Mouse (Mus musculus): ENCODE measurements at regions not wholly inside any gene's neighbourhood (a gene's known extent, or its start where the extent isn't known, plus 50 kb on each side); places are given as distances from the start of the nearest gene placed in this dataset.
A peak's percentile ranks its signal among the peaks of the same experiment; 100 is the strongest.

DNA sequence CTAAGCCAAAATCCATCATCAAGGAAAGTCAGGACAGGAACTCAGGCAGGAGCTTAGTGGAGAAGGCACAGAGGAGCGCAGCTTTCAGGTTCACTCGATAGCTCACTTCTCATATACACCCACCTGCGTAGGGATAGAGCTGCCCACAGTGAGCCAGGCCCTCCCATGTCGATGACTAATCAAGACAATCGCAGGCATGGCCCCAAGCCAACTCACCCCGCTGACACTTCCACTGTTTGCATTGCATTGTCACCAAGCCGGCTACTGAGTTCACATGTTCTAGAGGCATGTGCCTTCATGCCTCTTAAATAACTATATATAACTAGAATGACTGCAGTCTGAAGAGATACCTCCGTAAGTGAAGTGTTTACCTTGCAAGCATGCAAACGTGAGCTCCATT is 219.8 kb upstream of the Ppp2r2d start:
- no peak for DNase-seq

DNA sequence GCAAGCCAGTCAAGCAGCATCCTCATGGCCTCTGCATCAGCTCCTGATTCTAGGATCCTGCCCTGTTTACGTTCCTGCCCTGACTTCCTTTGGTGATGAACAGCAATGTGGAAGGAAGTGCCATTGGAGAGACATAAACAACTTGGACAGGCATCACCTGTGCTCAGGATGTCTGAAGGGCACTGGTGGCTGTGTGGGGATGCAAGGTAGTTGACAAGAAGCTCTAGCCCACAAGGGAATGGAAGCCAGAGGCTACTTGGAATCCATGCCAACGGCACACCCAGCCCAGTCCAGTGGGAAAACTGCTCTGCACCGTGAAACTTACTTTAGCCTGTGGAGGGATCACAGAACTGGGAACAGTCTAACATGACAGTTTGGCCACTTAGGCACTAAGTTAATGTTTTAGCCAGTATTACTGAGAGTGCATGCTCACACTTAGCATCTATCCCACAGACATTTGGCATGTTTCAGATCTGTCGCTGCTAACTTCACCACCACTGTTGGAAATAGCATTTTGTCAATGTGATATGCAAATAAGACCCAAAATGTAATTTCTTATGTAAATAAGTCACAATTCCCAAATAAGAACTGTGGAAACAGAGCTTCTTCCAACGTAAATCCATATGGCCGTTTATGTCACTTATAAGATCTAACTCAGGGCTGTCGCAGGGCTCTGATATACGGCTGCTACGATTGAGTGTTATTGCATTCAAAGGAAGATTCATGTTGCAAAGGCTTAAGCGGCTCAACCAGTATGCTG is 223.5 kb upstream of the Tcerg1l start:
- DNase-seq: no peak

DNA sequence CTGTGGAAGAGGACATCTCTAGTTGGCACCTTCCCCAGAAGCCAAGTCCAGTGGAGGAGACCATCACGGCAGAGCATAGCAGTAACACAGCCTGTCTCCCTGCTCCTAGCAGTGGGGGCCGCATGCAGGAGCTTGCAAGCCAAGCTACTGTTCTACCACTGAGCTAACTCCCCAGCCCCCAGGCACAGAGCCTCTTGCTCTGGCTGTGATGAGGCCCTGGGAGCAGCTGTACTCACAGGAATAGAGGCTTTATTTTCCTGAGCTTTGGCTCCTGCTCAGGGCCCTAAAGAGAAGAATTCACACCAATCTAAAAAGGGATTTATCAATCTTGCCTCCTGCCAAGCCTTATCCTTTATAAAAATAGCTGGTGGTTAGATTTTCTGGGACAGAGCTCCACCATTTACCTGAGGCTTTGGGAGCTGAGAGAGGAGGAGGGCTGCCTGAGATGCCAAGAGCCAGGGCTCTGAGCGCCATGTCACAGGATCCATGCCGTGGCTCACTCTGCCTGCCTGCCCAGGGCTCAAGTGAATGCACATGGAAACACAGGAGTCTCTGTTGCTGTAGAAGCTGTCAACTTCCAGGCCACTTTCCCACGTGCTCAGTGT is 222.7 kb upstream of the Tcerg1l start:
- DNase-seq: no peak

DNA sequence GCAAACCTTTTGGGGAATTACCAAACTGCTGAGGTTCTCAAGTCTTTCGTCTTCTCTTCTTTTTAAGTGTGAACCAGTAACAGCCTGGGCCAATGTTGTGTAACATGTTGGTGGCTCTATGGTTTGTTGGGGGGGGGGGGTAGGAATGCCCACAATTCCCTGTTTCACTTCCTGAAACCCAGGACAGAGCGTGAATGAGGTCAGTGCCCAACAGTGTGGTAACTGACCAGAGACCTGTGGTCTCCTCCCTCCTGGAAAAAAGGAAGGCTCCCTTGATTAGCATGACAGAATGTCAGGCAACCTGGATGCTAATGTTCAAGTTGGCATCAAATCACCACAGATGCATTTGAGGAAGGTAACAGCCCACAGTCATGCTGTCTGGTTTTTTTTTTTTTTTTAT is 218.9 kb upstream of the Tcerg1l start:
- DNase-seq: no peak

DNA sequence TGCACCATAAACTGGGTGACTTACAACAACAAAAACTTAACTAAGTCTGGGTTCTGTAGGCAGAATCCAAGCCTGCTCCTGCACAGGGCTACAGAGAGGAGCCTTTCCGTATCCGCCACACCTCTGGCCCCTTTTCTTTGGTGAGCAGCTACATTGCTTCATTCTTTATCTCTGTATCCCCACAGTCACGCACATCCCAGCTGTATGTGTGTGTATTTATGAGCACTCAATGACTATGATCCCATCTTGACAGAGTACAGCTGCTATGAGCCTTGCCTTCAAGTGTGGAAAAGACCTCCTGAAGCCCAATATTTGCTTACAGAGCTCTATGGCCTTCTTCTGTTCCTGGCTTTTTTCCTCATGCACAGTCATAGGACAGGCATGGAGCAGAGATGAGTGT is 212.1 kb upstream of the Tcerg1l start:
- no peak for DNase-seq

DNA sequence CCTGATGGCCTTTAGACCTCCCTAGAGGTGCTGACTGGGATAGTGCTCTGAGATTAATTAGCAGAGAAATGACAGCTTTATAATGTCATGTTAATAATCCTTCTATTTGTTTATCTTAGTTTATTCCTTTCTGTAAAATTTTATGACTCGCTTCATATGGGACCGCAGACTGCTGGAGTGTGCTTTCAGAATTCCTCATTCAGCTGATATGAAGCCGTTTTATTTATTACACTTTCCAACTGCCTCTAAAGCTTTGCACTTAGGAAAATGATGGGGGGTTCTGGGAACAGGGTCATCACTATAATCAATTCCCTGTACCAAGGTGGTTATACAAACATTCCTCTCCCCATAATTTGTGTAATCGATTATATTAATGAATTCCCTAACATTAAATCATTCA is 211.6 kb upstream of the Tcerg1l start:
- no peak for DNase-seq

DNA sequence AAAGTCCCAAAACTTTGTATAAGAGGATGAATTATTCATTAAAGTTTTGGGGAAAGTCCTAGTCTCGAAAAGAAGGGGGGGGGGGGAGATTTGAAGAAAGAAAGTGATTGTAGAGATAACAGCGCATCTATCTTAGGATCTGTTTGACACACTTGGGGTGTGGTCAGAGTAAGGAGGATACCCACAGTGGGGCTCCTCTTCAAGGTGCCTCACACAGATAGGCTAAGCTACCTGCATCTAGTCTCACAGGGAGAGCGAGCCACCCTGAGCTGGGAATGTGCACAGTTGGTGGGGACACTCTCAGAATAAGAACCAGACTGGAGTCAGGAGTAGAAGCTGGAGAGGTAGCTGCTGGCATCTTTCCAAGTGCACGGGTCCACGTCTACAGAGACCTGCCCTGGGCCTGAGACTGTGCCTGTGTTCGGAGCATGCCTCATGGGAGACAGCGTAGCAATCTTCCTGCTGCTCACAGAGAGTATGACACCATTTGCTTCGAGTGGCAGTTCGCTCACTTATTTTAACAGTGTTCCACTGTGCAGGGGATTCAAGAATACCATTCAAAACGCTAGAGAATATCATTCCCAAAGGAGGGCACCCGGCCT is 208.9 kb upstream of the Tcerg1l start:
- no peak for DNase-seq

DNA sequence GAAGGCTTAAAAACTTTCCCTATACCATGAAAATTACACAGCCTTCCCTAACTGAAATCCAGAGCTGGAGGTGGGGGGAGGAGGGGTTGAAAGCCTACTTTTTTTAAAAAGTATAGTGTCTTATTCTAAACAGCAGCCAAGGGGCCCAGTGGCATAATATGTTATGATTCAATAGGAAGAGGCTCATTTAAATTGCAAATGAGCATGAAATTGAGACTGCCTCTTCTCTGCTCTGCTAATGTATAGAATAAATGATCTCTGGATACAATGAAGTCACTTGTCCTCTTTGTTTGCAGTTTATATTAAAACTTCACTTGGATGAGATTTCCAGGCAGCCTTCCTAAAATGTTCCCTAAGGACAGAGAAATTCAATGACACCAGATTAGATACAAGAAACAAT is 208.4 kb upstream of the Tcerg1l start:
- DNase-seq: no peak

DNA sequence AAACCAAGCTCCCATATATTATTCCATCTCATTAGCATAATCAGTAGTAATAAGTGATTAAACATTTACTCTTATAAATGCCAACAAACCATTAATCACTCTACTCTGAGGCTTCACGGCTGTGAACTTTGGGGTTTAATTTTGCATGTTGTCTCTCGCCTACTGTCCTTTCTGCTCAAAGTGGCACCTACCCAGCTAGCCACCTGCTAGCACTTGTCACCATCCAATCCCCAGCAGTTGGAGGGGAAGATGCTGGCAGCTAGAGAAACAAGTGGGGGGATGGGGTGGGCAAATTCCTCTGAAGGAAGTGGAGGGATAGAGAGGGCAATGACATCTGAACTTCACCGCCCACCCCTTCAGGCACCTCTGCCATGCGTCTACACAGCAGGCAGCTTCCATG is 204.2 kb upstream of the Tcerg1l start:
- DNase-seq: no peak

DNA sequence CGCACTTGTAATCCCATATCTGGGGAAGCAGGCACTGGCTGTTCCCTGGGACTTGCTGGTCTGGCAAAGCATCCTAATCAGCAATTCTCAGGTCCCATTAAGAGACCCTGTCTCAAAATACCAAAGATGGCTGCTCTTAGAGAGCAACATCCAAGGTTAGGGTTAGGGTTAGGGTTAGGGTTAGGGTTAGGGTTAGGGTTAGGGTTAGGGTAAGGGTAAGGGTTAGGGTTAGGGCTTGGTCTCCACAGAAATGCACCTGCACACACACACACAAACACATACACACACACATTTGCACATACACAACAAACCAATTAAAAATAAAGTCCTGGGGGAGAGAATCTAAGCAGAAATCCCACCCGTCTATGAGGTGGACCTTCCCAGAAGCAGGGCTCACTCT is 195.8 kb upstream of the Tcerg1l start:
- no peak for DNase-seq

DNA sequence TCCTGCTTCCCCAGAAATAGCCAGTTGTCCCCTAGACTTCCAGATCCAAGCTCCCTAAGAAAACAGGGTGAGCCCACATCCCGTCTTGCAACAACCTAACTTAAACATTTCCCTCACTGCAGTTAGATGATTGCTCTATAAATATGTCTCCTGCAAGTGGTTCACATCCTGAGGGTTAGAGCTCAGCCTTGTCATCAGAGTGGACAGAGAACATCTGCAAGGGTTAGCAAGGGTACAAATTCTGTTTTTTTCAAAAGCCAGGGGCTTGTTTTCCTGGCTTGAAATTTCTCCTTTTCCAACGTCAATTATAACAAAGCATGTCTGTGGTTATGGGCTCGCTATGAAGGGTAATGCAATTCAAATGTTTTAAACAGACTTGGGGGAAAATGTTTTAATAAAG is 169.8 kb upstream of the Tcerg1l start:
- DNase-seq: no peak

DNA sequence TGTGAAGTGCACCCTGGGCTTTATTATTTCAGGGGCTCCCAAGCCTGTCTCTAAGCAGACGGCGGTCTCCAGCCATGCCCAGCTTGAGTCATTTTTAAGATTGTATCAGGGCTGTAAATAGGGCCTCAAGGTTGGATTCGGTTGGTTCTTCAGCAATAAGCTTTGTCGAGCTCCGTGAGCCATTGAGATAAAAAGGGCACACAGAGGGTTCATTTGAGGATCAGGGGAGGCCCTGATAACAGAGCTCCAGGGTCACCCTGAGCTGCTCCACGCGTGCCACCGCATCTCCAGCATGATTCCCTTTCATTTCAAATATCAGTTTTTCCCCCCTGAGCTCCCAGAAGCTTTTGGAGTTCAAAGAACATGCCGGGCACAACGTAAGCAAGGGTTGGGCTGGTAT is 154.1 kb upstream of the Tcerg1l start:
- no peak for DNase-seq

DNA sequence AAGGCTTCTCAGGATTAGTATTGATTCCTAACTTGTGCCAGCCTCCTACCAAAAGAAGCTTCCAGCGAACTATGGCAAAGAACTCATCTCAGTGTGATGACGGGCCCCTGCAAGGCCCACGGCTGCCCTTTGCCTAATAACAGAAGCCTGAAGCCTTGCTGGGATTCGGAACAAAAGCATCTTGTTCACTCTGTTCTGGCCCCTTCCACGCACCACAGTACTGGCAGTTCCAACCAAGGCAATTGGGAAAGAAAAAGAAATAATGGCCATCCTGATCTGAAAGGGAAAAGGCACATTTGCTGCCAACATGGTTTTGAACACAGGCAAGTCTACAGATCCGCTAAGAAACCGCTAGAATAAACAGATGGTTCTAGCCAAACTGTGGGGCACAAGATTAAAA is 150.4 kb upstream of the Tcerg1l start:
- no peak for DNase-seq

DNA sequence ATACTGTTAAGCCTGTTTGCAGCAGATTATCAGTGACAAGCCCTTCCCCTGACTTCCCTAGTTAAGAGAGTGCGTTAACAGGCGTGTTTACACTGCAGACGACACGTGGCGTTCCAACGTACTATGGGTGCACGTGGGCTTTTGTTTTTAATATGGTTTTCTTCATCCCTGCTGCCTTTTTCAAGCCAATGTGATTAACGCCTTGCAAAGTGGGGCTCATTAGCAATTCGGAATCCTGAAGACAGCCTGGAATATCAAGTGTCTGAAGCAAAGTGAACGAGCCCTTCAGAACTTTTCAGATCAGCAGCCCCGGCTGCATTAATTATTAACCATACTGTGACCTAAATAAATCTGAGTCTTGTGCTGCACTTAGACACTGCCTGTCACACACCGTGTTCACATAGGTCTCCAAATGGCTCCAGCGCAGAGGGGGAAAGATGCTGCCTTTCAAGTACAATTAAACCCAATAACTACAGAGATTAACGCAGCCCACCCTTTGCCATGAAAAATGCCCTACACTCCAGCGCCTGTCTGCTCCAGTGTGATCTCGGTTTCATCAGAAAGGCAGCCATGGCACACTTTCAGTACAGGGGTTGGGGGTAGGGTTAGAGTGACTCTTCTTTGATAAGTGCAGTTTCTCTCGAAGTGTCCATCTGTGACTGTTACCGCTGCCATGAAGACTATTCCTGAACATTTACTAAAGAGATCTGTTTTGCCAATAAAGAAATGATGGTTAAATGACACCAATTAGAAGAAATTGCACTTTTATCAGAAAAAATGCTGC is 140.7 kb upstream of the Tcerg1l start:
- no peak for DNase-seq

DNA sequence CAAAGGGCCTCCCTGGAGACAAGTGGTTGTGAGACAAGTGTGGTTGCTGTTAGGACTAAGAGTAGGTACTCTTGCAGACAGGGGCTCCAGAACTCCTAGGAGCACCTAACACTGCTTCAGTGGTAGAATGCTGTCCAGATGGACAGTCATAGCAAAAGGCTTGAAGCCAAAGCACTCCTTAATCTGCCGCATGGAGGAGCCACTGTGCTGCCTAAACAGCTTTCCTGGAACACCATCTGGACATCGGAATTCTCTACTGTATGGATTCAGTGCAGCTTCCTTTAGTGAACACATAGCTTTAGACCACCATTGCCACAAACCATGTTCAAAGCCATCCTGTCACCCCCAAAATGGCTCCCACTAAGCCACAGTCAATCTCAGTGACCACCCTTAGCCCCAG is 128.6 kb upstream of the Tcerg1l start:
- no peak for DNase-seq

DNA sequence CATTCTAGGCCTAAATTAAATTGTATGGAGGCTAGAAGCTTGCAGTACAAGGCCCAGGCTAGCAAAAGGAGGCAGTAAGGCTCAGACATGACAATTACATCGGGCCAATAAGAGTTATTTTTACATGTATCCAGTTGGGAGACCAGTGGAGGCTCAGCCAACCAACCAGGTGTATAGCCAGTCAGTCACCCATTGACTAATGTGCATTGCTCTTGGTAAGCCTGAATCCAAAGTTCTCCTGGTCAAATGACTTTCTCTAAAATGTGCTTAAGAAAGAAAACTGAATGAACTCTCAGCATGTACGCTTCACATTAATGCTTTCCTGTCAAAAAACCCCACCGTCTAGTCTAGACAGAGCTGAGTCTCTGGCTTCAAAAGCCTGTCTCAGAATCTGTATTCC is 127.4 kb upstream of the Tcerg1l start:
- no peak for DNase-seq

DNA sequence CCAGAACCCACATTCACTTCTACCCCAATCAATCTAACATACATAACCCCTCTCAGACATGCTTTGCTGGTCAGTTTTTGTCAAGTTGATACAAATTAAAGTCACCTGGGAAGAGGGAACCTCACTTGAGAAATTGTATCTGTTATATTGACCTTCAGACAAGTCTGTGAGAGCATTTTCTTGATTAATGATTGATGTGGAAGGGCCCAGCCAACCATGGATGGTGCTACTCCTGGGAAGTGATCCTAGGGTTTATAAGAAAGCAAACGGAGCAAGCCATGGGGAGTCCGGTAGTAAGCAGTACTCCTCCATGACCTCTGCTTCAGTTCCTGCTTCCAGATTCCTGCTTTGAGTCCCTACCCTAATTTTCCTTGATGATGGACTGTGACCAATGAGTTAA is 116.6 kb upstream of the Tcerg1l start:
- no peak for DNase-seq

DNA sequence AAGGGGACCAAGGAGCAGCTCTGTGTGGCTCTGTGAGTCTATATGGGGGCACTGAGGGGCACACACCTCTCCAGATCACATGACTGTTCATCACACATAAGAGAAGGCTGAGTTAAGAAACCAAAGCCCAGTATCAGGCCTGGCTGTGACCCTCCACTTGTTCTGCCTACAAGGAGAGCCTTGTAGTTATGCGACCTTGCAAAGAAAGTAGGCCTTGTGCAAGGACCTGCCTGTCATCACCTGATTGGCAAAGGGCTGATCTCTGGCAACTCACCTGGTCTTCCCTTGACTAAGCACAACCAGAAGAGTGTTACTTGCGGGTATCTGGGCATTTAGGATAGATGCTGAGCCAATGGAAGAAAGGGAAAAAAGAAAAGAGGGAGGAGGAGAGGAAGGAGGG is 107.7 kb upstream of the Tcerg1l start:
- peak in 1 of 2 experiments; percentile 20 for DNase-seq

DNA sequence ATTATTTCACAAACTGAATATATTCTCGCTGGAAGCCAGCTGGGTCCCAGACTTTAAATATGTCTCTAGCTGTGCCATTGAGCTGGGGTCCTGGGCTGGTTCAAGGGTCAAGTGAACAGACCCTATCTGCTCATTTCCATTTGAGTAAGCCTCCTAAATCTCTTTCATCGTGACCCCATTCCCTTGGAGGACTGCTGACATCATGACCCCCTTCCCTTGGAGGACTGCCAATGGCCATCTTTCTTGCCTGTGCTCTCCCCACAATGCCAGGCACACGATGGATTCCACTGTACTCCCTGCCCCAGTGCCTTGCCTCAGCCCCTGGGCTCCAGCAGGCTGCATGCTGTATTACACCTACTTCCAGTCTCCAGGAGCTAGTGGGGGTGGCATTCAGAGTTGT is 106.5 kb upstream of the Tcerg1l start:
- DNase-seq: no peak

DNA sequence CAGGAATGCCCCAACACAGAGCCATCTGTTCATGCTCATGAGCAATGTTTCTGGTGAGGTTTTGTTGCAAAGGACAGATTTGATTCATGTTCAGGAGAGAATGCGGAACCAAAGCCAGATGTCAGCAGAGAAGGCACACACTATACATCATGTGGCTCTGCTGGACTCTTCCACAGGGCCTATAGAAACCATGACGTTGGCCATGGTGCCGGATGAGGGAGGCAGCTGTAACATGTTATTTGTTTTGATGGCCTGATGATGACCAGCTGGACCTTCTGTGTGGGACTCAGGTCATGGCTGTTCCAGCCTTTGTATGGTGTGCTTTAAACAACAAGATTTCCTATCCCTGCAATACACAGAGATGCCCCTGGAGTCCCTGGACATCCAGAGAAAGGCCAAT is 105.5 kb upstream of the Tcerg1l start:
- no peak for DNase-seq

DNA sequence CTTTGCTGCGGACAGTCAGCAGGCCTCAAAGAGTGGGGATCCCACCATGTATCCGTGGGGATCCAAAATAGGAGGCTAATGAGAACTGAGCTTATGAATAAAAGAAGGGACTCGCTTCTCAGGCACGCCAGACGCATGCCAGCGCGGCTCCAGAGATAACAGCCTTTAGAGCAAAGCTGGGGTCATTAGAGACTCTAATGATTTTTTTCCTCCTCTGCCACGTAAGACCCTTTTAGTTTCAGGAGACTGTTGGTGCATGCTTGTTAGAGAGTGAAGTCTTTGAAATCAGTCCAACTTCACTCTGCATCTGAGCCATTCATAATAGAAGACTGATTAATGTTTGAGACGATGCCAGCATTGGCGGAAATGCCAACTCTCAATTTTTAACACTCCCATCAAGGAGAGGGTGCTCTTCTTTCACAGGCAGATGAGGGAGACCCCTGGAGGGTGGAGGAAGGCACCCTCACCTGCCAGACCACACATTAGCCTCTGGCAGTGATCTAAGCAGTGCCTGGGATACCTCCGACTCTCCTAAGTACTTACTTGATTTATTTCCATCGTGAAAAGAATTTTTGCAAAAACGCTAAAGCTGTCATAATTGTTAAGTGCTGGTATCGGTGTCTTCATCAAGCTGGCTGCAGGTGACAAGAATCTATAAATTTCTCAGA is 104.0 kb upstream of the Tcerg1l start:
- no peak for DNase-seq

DNA sequence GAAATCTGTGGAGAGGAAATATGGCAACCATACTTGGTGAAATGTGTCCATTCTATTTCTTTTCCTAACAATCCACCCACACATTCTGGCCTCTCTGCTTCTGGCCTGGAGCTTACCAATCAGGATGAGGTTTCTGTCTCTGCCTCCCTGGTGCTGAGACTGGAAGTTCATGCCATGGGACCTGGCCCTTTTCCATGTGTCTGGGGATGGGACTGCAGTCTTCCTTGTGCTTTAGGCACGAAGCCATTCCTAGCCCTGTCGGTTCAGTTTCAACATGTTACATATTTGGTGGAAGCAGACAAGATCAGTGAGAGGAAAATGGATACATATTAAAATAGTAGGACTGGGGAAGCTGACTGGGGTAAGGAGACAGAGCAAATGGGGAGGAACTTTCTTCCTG is 100.2 kb upstream of the Tcerg1l start:
- DNase-seq: no peak

DNA sequence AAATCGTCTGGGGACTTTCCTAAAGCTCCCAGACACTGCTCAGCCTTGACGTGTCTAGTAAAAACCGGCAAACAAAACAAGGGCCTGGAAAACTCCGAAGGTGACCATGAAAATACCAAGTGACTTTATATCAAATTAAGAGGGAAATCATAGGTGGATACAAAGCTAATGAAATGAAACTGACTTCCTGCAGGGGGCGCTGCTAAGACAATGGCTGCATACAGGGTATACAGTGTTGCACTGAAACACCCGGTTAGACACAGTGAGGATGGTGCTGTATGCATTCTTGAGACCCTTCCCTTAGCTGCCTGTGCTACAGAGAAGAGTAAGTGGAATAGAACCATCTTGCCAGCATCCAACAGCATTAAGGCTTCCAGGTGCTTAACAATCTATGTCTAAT is 99.7 kb upstream of the Tcerg1l start:
- peak in 1 of 2 experiments; percentile 29 for DNase-seq
